Mouse (Mus musculus): ENCODE measurements at regions not wholly inside any gene's neighbourhood (a gene's known extent, or its start where the extent isn't known, plus 50 kb on each side); places are given as distances from the start of the nearest gene placed in this dataset.

- DNase-seq = no peak
Measured at GRCm38 (mm10) chr4:56143827-56144226, 596.0 kb upstream of the Gm26657 start.

GRCm38 (mm10) chr4:56136837-56137236 lies 603.0 kb upstream of the Gm26657 start:
- no peak for DNase-seq

GRCm38 (mm10) chr4:56134350-56134749 lies 602.1 kb upstream of the Klf4 start:
- DNase-seq = no peak

GRCm38 (mm10) chr4:56127730-56128482 lies 595.6 kb upstream of the Klf4 start:
- no peak for DNase-seq

GRCm38 (mm10) chr4:56124515-56124914 lies 592.2 kb upstream of the Klf4 start:
- no peak for DNase-seq

- no peak for DNase-seq
Measured at GRCm38 (mm10) chr4:56122198-56122597, 589.9 kb upstream of the Klf4 start.

- DNase-seq = no peak
Measured at GRCm38 (mm10) chr4:56121664-56122063, 589.4 kb upstream of the Klf4 start.

GRCm38 (mm10) chr4:56120357-56120756 lies 588.1 kb upstream of the Klf4 start:
- no peak for DNase-seq

- DNase-seq = peak; percentile 68 to 82
Measured at GRCm38 (mm10) chr4:56113701-56114196, 581.5 kb upstream of the Klf4 start.

GRCm38 (mm10) chr4:56112931-56113700 lies 580.9 kb upstream of the Klf4 start:
- DNase-seq = peak in 1 of 2 experiments; percentile 15

- DNase-seq = peak in 1 of 2 experiments; percentile 3
Measured at GRCm38 (mm10) chr4:56106962-56107361, 574.7 kb upstream of the Klf4 start.

GRCm38 (mm10) chr4:56102314-56102713 lies 570.0 kb upstream of the Klf4 start:
- DNase-seq = no peak

- no peak for DNase-seq
Measured at GRCm38 (mm10) chr4:56090796-56091195, 558.5 kb upstream of the Klf4 start.

GRCm38 (mm10) chr4:56088701-56089100 lies 556.4 kb upstream of the Klf4 start:
- DNase-seq = peak; percentile 2

GRCm38 (mm10) chr4:56086306-56086705 lies 554.0 kb upstream of the Klf4 start:
- DNase-seq = no peak

- DNase-seq = no peak
Measured at GRCm38 (mm10) chr4:56084205-56084604, 551.9 kb upstream of the Klf4 start.

- no peak for DNase-seq
Measured at GRCm38 (mm10) chr4:56082411-56082810, 550.1 kb upstream of the Klf4 start.

GRCm38 (mm10) chr4:56080960-56081359 lies 548.7 kb upstream of the Klf4 start:
- DNase-seq = no peak

- peak; percentile 54 to 66 for DNase-seq
Measured at GRCm38 (mm10) chr4:56070664-56071334, 538.5 kb upstream of the Klf4 start.

GRCm38 (mm10) chr4:56068859-56069258 lies 536.6 kb upstream of the Klf4 start:
- no peak for DNase-seq

- DNase-seq = no peak
Measured at GRCm38 (mm10) chr4:56064657-56065056, 532.4 kb upstream of the Klf4 start.

GRCm38 (mm10) chr4:56051792-56052380 lies 519.6 kb upstream of the Klf4 start:
- peak; percentile 23 to 33 for DNase-seq

- no peak for DNase-seq
Measured at GRCm38 (mm10) chr4:56039327-56039726, 507.1 kb upstream of the Klf4 start.
